Mouse (Mus musculus) common myeloid progenitor, adult 5-6 weeks (primary cell): Measurements from ENCODE around the gene Actn4. TPM values are rescaled to one million over a fixed set of nuclear protein-coding genes. Genes with fewer than 3 reads are reported as not detected.

Experiments used
- ATAC-seq: replicated peaks from 2 replicates; pipeline ENCODE4 v1.8.0; 2016; ENCODE audit warnings: low read depth, mild to moderate bottlenecking, moderate TSS enrichment, inconsistent platforms; ENCODE audit not compliant: poor library complexity, severe bottlenecking
- total RNA-seq: library from RNA; stranded (forward); fragments of 200-1000, 187-1606 nt; gene quantifications from 2 replicates; pipeline ENCODE4 v1.2.3, GENCODE M21; 2017

Actn4 gene
- total RNA-seq, 1 experiment from 2014 or later: 76.9 TPM

- ATAC-seq: no peak; the same call in 1 of the 2 replicates
These were observed 8.4 kb downstream of the Actn4 start for GRCm38 (mm10) chr7:28953476-28954376.

GRCm38 (mm10) chr7:28952786-28953185 lies 9.4 kb downstream of the Actn4 start:
- ATAC-seq: no peak

- no peak for ATAC-seq
These were observed 10.4 kb downstream of the Actn4 start for GRCm38 (mm10) chr7:28951764-28952163.

GRCm38 (mm10) chr7:28950346-28951037 lies 11.6 kb downstream of the Actn4 start:
- ATAC-seq: no peak

- no peak for ATAC-seq
These were observed 12.8 kb downstream of the Actn4 start for GRCm38 (mm10) chr7:28949298-28949697.

- no peak for ATAC-seq
These were observed 13.4 kb downstream of the Actn4 start for GRCm38 (mm10) chr7:28948746-28949145.

GRCm38 (mm10) chr7:28946271-28946610 lies 15.9 kb downstream of the Actn4 start:
- peak; percentile 30; the same call in 1 of the 2 replicates for ATAC-seq

- ATAC-seq: peak; percentile 52
These were observed 16.5 kb downstream of the Actn4 start for GRCm38 (mm10) chr7:28945416-28946270.

- no peak for ATAC-seq
These were observed 17.3 kb downstream of the Actn4 start for GRCm38 (mm10) chr7:28944756-28945415.

GRCm38 (mm10) chr7:28943451-28944180 lies 18.5 kb downstream of the Actn4 start:
- ATAC-seq: no peak

GRCm38 (mm10) chr7:28941542-28941941 lies 20.6 kb downstream of the Actn4 start:
- ATAC-seq: no peak

- no peak for ATAC-seq
These were observed 21.0 kb downstream of the Actn4 start for GRCm38 (mm10) chr7:28941129-28941528.

- no peak for ATAC-seq
These were observed 22.5 kb downstream of the Actn4 start for GRCm38 (mm10) chr7:28939418-28940183.

GRCm38 (mm10) chr7:28938654-28939053 lies 23.5 kb downstream of the Actn4 start:
- ATAC-seq: no peak

GRCm38 (mm10) chr7:28936787-28937186 lies 25.4 kb downstream of the Actn4 start:
- no peak for ATAC-seq

GRCm38 (mm10) chr7:28933825-28934224 lies 28.3 kb downstream of the Actn4 start:
- no peak for ATAC-seq

- ATAC-seq: 0 out of 2 replicates have a peak, but pooled peaks have one; percentile 10
These were observed 29.6 kb downstream of the Actn4 start for GRCm38 (mm10) chr7:28932421-28933041.

GRCm38 (mm10) chr7:28931695-28932039 lies 30.5 kb downstream of the Actn4 start:
- no peak for ATAC-seq
